Mouse (Mus musculus): Measurements from ENCODE around the gene Glis2.
"Not testable (repeated sequence)": the region's sequence is repeated elsewhere in the genome, so short reads cannot be mapped to it uniquely, and the experiment has no call there.

Glis2 gene

DNA sequence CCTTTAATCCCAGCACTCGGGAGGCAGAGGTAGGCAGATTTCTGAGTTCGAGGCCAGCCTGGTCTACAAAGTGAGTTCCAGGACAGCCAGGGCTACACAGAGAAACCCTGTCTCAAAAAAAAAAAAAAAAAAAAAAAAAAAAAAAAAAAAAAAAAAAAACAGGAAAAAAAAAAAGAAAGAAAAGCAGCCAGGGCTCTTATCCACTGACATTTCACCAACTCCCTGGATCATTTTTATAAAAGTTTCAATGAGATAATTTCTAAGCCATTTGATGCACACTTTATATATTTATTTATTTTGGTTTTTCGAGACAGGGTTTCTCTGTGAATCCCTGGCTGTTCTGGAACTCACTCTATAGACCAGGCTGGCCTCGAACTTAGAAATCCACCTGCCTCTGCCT lies 13.3 kb upstream of the Glis2 start:
- in situ Hi-C loops (cut with MseI, MboI) = not testable (repeated sequence)

DNA sequence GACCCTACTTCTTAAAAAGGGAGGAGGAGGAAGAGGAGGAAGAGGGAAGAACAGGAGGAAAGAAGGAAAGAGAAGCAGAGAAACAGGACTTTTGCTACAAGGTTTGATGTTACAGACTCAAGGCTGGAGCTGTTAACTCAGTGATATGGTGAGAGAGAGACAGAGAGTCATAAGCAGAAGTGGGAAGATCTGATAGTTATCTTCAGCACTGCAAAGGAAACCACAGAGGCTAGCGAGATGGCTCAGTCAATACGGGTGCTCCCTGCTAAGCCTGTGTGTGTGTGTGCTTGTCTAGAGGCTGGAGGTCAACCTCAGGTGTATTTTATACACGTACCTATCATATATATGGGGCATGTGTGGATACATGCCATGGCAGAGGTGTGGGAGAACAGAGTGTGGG lies 10.7 kb upstream of the Glis2 start:
- in situ Hi-C loops (cut with MseI, MboI) = no loop called here

DNA sequence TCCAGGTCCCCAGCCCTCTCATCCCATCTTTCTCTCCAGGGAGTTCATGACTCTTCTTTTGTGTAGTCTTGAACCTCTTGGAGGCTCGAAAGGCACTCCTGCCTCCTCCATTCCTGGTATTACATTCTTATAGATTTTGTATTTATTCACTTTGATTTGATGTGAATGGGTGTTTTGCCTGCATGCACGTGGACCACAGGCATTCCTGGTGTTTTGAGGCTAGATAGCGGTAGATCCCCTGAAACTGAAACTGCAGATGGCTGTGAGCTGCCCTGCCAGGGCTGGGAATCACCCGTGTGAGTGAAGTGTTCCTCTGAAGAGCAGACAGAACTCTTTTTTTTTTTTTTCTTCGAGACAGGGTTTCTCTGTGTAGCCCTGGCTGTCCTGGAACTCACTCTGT lies 10.1 kb upstream of the Glis2 start:
- in situ Hi-C loops (cut with MseI, MboI) = no loop called here

DNA sequence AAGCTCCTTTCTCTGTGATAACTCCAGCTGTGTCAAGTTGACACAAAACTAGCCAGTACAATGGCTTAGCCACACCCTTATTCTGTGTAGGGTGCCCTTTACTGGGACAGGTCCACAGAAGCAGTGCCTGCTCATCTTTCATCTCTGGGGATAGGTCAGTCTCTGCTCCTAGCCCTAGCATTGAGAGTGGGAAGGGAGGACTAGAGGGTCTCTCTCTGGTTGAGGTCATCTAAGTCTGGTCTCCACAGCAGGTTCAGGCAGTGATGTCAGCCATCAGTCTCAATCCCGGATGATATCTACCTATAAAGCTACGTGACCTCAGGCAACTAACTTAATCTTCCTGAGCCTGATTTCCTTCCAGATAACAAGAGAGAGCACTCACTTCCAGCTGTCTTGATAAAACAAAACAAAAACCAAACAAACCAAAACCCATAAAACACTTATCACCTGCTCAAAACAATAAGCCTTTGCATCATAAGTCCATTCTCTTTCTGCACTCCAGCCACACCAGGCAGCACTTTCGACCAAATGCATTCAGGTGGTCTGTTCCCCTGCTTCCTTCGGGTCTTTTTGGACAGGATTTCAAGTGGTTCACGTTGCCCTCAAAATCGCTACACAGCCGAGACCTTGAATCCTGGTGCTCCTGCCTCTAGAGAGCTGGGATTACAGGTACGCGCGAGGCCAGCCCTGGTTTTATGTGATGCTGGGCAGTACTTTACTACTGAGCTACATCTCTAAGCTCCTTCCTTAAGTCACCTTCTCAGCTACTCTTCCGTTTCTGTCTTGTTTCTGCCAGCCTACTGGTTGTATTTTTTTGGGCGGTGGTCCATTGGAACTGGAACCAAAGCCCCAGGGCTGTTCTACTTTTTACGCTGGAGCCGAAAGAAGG lies 8.6 kb upstream of the Glis2 start:
- in situ Hi-C loops (cut with MseI, MboI) = no loop called here

DNA sequence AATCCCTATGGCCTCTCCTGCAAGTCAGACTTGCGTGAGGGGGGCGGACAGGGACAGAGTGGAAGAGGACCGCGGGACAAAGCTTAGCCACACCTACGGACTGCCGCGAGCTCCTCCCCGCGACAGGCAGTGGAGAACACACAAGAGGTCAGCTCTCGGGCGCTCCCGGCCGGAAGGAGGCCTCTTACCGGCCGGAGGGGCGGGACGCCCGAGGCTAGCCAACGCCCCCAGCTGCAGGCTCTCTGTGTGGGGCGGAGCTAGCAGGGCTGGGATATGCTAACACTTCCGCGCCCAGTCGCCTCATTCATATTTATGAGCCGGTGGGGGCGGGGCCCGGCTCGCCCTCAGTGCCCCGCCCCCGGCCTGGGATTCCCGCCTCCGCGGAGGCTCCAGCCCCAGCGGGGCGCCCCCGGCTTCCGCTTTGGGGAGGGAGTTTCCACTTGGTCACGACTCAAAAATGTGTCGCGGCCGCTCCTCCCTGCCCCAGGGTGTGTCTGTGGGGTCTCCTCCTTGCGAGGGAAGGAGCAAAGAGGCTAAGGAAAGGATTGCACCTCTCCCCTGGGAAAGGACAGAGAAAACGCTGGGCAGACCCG lies 7.9 kb upstream of the Glis2 start:
- in situ Hi-C loops (cut with MseI, MboI) = no loop called here

DNA sequence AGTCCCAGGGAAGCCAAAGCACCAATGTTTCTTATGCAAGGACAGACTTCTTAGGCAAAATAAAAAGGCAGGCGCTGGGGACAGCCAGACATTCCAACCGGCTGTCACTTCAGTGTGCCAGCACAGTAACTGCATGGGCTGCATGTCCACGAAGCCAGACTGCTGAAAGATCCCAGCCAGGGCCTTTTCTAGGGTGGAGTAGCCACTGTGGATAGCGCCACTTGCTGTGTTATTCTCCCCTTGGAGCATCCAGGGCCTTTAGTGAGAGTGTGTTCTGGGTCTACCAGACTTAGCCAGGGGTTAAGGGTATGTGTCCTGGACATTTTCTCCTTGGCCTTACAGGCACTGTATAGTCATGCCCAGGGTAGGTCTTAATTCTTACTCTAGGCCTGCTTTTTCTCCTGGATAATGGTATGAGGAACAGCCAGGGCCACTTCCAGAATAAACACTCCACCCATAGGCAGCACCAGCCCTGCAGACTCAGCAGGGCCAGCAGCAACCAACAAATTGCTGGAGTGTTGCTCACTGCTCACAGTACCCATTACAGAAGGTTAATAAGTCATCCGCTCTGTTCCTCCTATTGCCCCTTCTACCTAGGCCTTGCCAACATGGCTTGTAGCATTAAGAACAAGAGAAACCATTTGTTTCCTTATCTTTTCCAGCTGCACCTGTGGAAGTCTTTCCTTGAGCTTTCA lies 6.8 kb upstream of the Glis2 start:
- in situ Hi-C loops (cut with MseI, MboI) = no loop called here

DNA sequence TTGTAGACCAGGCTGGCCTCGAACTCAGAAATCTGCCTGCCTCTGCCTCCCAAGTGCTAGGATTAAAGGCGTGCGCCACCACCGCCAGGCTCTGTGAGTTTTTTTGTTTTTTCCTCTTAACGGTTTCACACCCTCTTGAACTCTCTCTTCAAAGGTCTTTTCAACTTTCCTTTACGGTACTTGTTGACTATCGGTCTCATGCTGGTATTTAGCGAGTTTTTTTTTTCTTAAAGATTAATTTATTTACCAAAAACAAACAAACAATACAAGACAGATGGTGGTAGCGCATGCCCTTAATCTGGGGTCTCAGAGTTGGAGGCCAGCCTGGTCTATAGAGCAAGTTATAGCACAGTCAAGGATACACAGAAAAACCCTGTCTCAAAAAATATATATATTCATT lies 4.3 kb upstream of the Glis2 start:
- in situ Hi-C loops (cut with MseI, MboI) = no loop called here

DNA sequence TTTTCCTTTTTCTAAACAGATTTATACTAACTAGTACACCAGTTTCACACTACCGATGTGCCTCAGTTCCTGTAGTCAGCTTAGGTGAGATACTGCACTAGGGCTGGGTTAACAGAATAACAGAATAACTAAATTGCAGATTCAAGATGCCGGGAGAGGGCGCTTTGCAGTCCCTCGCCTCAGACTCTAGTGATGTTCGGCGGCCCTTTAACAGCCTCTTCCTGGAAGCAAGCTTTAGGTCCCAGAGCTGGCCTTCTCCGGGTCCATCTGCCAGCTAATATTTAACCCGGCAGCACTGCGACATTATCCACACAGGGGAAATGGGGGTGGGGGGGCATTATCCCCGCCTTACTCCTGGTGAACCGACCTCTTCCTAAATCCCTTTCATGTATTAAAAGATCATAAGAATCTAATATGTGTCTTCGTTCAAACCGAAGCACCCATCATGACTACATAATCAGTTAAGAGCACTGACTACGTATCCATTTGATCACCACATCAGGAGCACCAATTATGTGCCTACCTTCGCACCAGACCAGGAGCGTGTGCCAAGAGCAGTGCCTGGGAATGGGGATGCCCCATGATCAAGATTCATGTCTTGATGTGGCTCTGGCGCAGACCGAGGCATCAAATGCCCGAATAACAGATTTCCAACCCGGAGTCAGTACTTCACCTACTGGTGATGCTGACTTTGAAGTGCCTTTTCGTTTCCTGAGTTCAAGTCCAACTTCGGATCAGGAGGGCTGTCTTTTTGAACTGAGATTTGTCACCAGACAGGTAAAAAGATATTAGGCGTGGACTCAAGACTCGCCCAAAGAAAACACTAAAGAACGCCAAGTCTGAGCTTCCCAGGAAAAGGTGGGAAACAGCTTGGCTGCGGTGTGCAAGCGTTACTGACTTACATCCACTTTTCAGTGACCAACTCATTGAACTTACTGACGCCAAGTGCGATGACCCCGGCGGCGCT lies 1.3 kb upstream of the Glis2 start:
- in situ Hi-C loops (cut with MseI, MboI) = no loop called here

DNA sequence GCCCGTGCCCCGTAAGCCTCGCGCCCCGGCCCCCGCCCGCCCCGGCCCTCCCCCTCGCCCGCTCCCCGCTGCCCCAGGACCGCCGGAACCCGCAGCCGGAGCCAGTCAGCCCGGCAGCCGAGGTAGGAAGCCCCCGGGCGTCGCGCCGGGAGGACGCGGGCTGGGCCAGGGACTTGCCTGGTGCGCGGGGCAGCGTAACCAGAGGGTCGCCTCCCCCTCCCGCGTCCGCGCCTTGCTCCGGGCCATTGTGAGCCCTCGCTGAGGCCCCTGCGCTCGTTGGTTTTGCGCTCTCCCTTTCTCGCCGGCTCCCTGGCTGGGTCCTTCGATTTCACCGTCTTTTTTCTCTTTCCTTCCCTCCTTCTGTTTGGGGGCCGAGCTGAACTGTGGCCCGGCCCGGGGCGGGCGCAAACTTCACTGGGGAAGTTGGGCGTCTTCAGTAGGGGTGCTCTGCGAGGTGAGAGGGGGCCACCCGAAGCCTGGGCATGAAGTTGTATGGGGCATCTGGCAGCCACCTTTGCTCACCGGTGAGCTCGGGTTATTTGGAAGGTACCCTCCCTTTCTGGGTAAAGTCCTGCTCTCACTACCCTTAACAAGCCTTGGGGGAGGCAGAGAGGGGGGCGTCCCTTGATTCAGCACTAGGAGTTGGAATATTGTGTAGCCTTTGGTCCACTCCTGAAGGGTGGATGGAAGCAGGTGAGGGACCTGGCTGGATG lies 457 bp downstream of the Glis2 start:
- in situ Hi-C loops (cut with MseI, MboI) = no loop called here

DNA sequence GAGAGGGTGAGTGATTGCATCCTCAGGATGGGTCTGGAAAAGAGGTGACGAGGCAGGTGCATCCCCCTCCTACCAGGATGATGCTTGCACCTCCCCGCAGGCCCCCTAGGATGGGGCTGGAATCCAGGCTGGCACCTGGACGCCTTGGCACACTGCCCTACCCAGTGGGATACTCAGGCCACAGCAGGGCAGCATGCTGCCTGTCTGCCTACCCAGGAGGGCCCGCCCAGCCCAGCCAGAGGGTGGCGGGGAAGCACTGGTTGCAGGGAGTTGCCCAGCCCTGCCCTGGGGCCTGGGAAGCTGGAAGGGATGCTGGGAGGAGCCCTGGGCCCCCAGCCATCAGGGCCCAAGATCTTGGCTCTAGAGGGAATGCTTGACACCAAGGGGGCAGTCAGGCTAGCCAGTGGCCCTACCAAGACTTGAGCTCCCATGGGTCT lies 1.0 kb downstream of the Glis2 start:
- in situ Hi-C loops (cut with MseI, MboI) = no loop called here

DNA sequence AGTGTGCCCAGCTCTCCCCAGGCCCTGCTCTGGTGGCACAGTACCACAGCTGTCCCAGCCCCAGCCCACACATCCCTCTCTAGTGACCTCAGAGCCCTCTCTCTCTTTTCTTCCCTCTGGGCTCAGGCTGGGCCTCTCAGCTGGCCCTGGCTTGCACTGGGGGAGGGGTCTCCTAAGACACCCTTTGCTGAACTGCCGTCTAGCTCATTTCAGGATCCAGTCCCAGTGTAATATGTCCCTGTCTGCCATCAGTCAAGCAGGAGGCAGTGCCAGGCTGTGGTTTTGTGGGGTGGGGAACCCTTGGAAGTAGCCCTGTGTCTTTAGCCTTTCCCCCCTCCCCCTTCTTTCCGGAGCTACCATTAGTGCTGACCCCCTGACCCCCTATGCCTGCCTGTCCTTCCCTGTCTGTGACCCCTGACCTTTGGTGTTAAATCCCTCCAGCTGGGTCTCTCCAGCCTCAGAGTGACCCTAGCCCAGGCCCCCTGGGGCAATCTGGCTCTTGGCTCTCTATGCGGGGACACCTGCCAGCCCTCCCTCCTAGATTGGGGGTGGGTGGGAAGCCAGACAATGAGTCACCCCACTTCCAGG lies 1.7 kb downstream of the Glis2 start:
- in situ Hi-C loops (cut with MseI, MboI) = no loop called here

DNA sequence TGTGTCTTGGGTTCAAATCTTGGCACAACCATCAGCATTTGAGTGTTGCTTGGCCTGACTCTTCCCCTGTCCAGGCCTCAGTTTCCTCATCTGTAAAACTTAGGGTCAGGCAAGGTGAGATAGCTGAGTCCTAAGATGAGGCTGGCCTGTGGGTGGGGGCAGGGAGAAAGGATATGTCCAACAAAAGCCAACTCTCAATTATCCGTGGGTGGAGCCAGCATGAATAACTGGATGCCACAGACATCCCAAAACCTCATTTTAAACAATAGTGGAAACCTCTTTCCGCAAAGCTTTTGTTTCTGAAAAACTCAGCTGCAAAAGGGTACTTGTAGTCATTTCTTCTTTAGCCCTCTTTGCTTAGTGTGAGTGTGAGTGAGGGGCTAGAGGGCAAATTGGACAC lies 2.3 kb downstream of the Glis2 start:
- in situ Hi-C loops (cut with MseI, MboI) = no loop called here

DNA sequence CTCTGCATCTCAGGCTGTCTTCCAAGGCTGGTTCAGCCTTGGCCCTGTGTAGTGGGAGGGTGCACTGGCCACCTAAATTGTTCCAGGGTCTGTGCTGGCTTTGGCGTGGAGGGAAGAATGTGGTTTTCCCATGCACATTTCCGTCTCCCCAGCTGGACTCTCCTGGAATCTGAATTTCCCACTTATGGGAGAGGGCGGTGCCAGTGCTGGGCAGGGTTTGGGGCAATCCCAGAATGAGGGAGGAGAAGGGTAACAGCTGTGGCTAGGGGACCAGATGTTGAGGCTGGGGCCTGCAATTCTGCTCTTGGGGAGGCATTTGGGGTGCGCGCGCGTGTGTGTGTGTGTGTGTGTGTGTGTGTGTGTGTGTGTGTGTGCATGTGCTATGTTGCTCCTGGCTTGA lies 2.8 kb downstream of the Glis2 start:
- in situ Hi-C loops (cut with MseI, MboI) = no loop called here

DNA sequence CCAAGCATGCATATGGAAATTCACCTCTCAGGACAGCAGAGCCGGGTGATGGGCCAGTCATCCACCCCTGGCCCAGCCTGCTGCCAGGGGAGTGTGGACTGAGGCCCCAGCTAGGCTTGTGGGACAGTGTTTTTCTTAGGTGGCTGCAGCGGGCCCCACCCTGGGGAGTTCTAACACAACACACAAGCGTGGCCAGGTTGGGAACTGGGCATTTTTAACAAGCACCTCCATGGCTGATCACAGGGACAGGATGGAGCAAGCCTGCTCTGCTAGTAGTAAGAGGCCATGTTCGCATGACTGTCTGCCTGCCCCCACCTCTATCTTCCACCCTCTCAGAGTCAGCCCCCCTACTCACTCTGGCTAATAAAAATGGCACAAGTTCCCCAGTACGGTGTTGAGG lies 3.5 kb downstream of the Glis2 start:
- in situ Hi-C loops (cut with MseI, MboI) = no loop called here

DNA sequence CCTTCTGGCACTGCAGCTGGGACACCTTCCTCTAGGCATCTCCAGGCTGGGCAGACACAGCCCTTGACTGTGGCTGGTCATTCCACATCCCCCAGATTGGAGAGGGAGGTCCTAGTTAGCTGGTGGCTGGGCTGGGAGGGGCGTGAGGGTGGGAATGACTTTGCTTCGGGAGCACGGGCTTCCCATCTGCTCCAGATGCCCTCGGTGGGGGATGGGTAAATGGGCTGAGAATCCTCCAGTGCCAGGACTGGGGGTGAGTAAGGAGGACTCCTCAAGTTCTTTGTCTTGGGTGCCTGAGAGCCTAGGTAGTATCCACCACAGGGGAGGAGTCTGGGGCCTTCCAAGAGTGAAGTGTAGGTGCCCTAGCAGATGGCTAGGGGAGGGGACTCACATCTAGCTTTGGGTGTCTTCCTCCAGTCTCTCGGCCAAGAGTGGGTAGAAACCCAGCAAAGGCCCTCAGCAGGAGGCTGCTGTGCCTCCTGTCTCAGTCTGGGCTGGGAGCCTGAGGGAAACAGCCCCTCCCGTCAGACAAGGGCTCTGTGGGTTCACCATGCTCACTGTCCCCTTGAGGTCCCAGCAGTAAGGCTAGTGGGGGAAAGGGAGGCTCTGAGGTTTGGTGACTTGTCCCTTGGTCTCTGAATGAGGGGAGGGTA lies 4.5 kb downstream of the Glis2 start:
- in situ Hi-C loops (cut with MseI, MboI) = no loop called here

DNA sequence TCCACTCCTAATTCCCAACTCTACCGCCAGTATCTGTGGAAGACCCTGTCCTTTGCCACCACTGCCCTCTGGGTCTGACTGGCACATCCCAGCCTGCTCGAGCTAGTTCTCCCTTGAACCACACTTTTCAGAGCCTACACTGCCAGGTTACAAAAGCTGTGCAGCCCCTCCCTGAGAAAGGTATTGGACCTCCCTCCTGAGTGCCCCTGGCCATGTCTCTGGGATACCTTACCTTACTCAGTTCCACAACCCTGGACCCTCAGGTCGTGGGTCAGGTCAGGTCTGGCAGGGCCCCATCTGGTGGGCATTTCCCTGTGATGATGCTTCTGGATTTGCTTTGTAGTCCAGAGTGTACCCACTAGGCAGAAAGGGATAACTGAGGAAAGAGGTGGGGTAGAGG lies 5.1 kb downstream of the Glis2 start:
- in situ Hi-C loops (cut with MseI, MboI) = no loop called here

DNA sequence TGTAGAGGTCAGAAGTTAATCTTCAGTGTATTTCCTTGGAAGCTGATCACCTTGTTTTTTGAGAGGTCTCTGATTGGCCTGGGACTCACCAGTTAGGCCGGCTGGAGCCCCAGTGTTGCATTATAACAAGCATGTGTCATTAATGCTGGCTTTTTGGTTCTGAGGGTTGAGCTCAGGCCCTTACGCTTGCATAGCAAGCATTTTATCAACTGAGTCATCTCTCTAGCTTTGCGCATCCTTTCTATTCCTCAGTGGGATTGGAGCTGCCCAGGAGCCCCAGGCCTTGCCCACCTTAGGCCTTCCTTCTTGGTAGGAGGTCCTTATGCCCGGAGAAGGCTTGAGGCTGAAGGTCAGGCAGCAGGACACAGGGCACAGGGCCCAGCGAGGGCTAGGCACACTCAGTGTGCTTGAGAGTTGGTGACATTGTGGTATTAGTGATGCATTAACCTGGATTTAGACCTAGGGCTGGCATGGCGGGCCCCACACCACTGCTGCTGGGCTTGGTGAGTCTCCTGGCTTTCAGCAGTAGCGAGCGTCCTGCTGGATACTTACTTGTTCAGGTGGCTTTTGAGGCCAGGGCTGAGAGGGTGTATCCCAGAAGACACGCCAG lies 6.3 kb downstream of the Glis2 start:
- in situ Hi-C loops (cut with MseI, MboI) = no loop called here

DNA sequence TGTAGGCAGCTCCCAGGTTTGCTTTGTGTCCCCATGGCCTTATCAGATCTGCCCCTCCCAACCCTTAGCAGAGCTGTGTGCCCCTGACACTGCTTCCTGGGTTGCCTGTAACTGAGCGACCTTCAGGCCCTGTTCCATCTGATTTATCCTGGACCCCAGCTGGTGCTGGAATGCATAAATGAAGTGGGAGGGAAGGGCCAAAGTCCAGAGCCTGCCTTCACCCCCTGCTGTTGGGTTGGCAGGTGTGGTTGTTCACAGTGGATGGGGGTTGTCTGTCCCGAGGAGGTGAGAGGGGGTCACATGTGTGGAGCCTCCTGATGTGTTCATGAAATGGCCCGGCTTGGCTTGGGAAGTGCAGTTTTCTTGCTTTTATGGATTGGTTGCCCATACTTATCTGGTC lies 7.7 kb downstream of the Glis2 start:
- in situ Hi-C loops (cut with MseI, MboI) = no loop called here

DNA sequence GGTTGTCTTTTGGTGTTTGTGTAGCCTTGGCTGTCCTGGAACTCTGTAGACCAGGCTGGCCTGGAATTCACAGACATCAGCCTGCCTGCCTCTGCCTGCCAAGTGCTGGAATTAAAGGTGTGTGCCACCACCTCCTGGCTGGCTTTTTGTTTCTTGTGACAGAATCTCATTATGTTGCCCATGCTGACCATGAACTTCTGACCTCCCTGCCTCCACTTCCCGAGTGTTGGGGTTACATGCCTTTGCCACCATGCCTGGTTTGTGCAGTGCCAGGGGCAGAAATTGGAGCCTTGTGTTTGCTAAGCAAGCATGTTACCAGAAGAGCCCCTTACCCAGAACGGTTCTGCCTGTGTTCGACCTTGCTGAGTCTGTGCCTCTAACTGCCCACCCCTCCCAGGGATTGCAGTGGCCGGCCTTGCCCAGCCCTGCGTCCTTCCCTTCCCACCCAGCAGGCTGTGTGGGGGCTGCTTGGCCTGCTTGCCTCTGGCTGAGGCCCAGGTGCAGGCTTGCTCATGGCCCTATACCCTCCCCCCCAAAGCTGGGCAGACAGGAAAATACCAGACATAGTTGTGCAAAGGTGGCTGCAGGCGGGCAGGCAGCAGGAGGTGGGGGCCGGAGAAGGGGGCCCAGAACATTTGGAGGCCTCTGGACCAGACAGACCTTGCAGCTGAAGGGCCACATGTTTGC lies 8.4 kb downstream of the Glis2 start:
- in situ Hi-C loops (cut with MseI, MboI) = no loop called here
